Mouse (Mus musculus): ENCODE data around the gene Olfr618. TPM values are rescaled to one million over a fixed set of nuclear protein-coding genes. Genes with fewer than 3 reads are reported as not detected.

Gene Olfr618
- polyA plus RNA-seq, 1 experiment from 2014 or later, result not detected

Small RNA genes within 50 kb of the gene (microRNA-seq; reads per million reads assigned to microRNA genes)
- not detected for gene Gm26506

Other genes with a start within 250 kb of the Olfr618 start
- not detected in 2 replicates for gene Olfr600, start 240.4 kb upstream of the Olfr618 start, polyA plus RNA-seq (2016; fragmentation: Nextera tagmentation; extraction: Ambion mirVana)
- gene Olfr601, start 227.4 kb upstream of the Olfr618 start, polyA plus RNA-seq (2016; fragmentation: Nextera tagmentation; extraction: Ambion mirVana), result not detected in 2 replicates
- gene Olfr603, start 203.9 kb upstream of the Olfr618 start, polyA plus RNA-seq (2016; fragmentation: Nextera tagmentation; extraction: Ambion mirVana), result not detected in 2 replicates
- not detected in 2 replicates for gene Usp17lc, start 175.0 kb upstream of the Olfr618 start, polyA plus RNA-seq (2016; fragmentation: Nextera tagmentation; extraction: Ambion mirVana)
- gene Olfr605, start 144.7 kb upstream of the Olfr618 start, polyA plus RNA-seq (2016; fragmentation: Nextera tagmentation; extraction: Ambion mirVana), result not detected in 2 replicates
- not detected in 2 replicates for gene Olfr606, start 141.1 kb upstream of the Olfr618 start, polyA plus RNA-seq (2016; fragmentation: Nextera tagmentation; extraction: Ambion mirVana)
- gene Olfr607, start 126.0 kb upstream of the Olfr618 start, polyA plus RNA-seq (2016; fragmentation: Nextera tagmentation; extraction: Ambion mirVana), result not detected in 2 replicates
- gene Olfr608, start 120.2 kb upstream of the Olfr618 start, polyA plus RNA-seq (2016; fragmentation: Nextera tagmentation; extraction: Ambion mirVana), result not detected in 2 replicates
- gene Olfr609, start 92.0 kb upstream of the Olfr618 start, polyA plus RNA-seq (2016; fragmentation: Nextera tagmentation; extraction: Ambion mirVana), result not detected in 2 replicates
- not detected in 2 replicates for gene Olfr610, start 78.0 kb upstream of the Olfr618 start, polyA plus RNA-seq (2016; fragmentation: Nextera tagmentation; extraction: Ambion mirVana)
- not detected in 2 replicates for gene Olfr611, start 69.3 kb upstream of the Olfr618 start, polyA plus RNA-seq (2016; fragmentation: Nextera tagmentation; extraction: Ambion mirVana)
- not detected in 2 replicates for gene Olfr612, start 47.4 kb upstream of the Olfr618 start, polyA plus RNA-seq (2016; fragmentation: Nextera tagmentation; extraction: Ambion mirVana)
- gene Olfr613, start 42.0 kb upstream of the Olfr618 start, polyA plus RNA-seq (2016; fragmentation: Nextera tagmentation; extraction: Ambion mirVana), result not detected in 2 replicates
- gene Olfr615, start 34.0 kb upstream of the Olfr618 start, polyA plus RNA-seq (2016; fragmentation: Nextera tagmentation; extraction: Ambion mirVana), result not detected in 2 replicates
- not detected in 2 replicates for gene Olfr616, start 21.0 kb upstream of the Olfr618 start, polyA plus RNA-seq (2016; fragmentation: Nextera tagmentation; extraction: Ambion mirVana)
- gene Olfr617, start 17.0 kb upstream of the Olfr618 start, polyA plus RNA-seq (2016; fragmentation: Nextera tagmentation; extraction: Ambion mirVana), result not detected in 2 replicates
- not detected in 2 replicates for gene Olfr619, start 10.5 kb downstream of the Olfr618 start, polyA plus RNA-seq (2016; fragmentation: Nextera tagmentation; extraction: Ambion mirVana)
- gene Olfr620, start 22.4 kb downstream of the Olfr618 start, polyA plus RNA-seq (2016; fragmentation: Nextera tagmentation; extraction: Ambion mirVana), result not detected in 2 replicates
- gene Olfr622, start 52.6 kb downstream of the Olfr618 start, polyA plus RNA-seq (2016; fragmentation: Nextera tagmentation; extraction: Ambion mirVana), result not detected in 2 replicates
- gene Olfr623, start 73.6 kb downstream of the Olfr618 start, polyA plus RNA-seq (2016; fragmentation: Nextera tagmentation; extraction: Ambion mirVana), result not detected in 2 replicates
- not detected in 2 replicates for gene Olfr624, start 81.1 kb downstream of the Olfr618 start, polyA plus RNA-seq (2016; fragmentation: Nextera tagmentation; extraction: Ambion mirVana)
- not detected in 2 replicates for gene Olfr625-ps1, start 92.6 kb downstream of the Olfr618 start, polyA plus RNA-seq (2016; fragmentation: Nextera tagmentation; extraction: Ambion mirVana)
- gene Olfr243, start 124.6 kb downstream of the Olfr618 start, polyA plus RNA-seq (2016; fragmentation: Nextera tagmentation; extraction: Ambion mirVana), result not detected in 2 replicates
- not detected in 2 replicates for gene Olfr628, start 140.3 kb downstream of the Olfr618 start, polyA plus RNA-seq (2016; fragmentation: Nextera tagmentation; extraction: Ambion mirVana)
- gene Olfr629, start 154.8 kb downstream of the Olfr618 start, polyA plus RNA-seq (2016; fragmentation: Nextera tagmentation; extraction: Ambion mirVana), result 0.05 TPM in 1 of 2 replicates, not detected in the other
- gene Olfr630, start 167.2 kb downstream of the Olfr618 start, polyA plus RNA-seq (2016; fragmentation: Nextera tagmentation; extraction: Ambion mirVana), result not detected in 2 replicates
- not detected in 2 replicates for gene Olfr69, start 181.5 kb downstream of the Olfr618 start, polyA plus RNA-seq (2016; fragmentation: Nextera tagmentation; extraction: Ambion mirVana)
- not detected in 2 replicates for gene Olfr68, start 189.6 kb downstream of the Olfr618 start, polyA plus RNA-seq (2016; fragmentation: Nextera tagmentation; extraction: Ambion mirVana)
- gene Olfr67, start 201.7 kb downstream of the Olfr618 start, polyA plus RNA-seq (2016; fragmentation: Nextera tagmentation; extraction: Ambion mirVana), result not detected in 2 replicates
- 37,996 and 38,837 TPM in 2 replicates for gene Hbb-bt, start 223.9 kb downstream of the Olfr618 start, polyA plus RNA-seq (2016; fragmentation: Nextera tagmentation; extraction: Ambion mirVana)
- gene Hbb-bs, start 238.0 kb downstream of the Olfr618 start, polyA plus RNA-seq (2016; fragmentation: Nextera tagmentation; extraction: Ambion mirVana), result 70,723 and 73,152 TPM in 2 replicates

Measured in liver, embryonic 12.5 days (tissue).